In the genomic region with DNA sequence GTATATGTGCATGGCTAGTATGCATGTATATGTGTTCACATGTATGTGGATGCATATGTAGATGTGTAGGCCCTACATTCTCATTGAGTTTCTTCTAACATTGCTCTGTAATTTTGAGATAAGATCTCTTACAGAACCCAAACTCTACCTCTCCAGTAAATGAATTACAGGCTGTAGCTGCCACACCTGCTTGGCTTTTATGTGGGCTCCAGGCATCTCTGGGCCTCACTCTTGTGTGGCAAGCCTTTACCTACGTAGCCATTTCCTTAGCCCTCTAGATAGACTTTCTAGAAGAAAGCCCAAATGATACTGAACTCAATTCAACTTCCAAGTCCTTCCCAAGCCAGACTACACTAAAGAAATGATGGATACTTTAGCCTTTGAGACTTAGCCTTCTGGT, we compare ENCODE assay signal across 32 mouse cellular contexts. TPM values are rescaled to one million over a fixed set of nuclear protein-coding genes. Genes with fewer than 3 reads are reported as not detected.
A peak's percentile ranks its signal among the peaks of the same experiment; 100 is the strongest.
DNase-seq lines count a peak whose midpoint lies in the region; ATAC-seq and TF ChIP-seq lines count a peak whose summit lies in the region.
"Had no signal": no experiment of that assay in that cellular context is flagged by ENCODE, and none has a peak within 500 bp of the region (broad histone marks: within the 10 kb centered on the region; RNA-seq: fewer than 3 reads in every experiment).

No protein-coding gene starts in this region.

- no peak for DNase-seq in gastrocnemius, adult 2 months
- DNase-seq in gastrocnemius, adult 8-10 months (ENCODE audit: low spot score in 2 of 2), result no peak
- DNase-seq in T-cell, adult 2 months (ENCODE audit: low spot score), result peak; percentile 66
- DNase-seq in thymus, postnatal 25 days, result peak; percentile 59
- DNase-seq in embryo, embryonic 10 days (ENCODE audit: low spot score), result no peak
- DNase-seq in gastrocnemius, adult 18-20 months (ENCODE audit: low spot score), result no peak
- DNase-seq in spleen, postnatal 10 days (ENCODE audit: low spot score in 2 of 2), result no peak
- DNase-seq: adrenal gland, postnatal 14 days; cerebellum, adult 2 months; cerebellum, postnatal 25 days; embryo, embryonic 11 days; gastrocnemius, postnatal 14 days; heart, adult 18-20 months; heart, postnatal 10 days; liver; lung, postnatal 4 days; midbrain, embryonic 14.5 days; retina, postnatal 1 day; right cerebral cortex, postnatal 25 days had no signal

- H3K27ac ChIP-seq in gastrocnemius, adult 2 months, result 0 out of 2 replicates have a peak overlapping the region, but pooled peaks have one; percentile 1
- H3K27ac ChIP-seq: embryonic facial prominence, embryonic 13.5 days; forebrain, embryonic 12.5 days; hindbrain, embryonic 10.5 days; kidney, postnatal 0 days; limb, embryonic 10.5 days; liver, embryonic 15.5 days; lung, embryonic 15.5 days; neural tube, embryonic 12.5 days; stomach, embryonic 15.5 days had no signal

- ATAC-seq in neutrophil, adult 5-6 weeks (ENCODE audit: extremely low read depth, insufficient number of reproducible peaks, low FRiP score, poor library complexity, severe bottlenecking), result 0 out of 2 replicates have a peak, but pooled peaks have one; percentile 16
- ATAC-seq: Patski had no signal

- intact Hi-C loops in gastrocnemius, adult 2 months (cut with DNase I), result no loop called here

- no peak for TF ChIP-seq CTCF in gastrocnemius, adult 2 months (IDR thresholded peaks at IDR 0.05)

- no peak overlapping the region for H3K4me3 ChIP-seq in gastrocnemius, adult 2 months
- H3K4me3 ChIP-seq: embryonic facial prominence, embryonic 13.5 days; erythroblast, embryonic 14.5 days; forebrain, embryonic 12.5 days; heart, embryonic 12.5 days; hindbrain, embryonic 10.5 days; limb, embryonic 10.5 days; liver, embryonic 15.5 days; lung, embryonic 15.5 days; neural tube, embryonic 12.5 days; stomach, embryonic 15.5 days had no signal

RNA-seq across cellular contexts. Expression of a gene that starts 7.4 kb away (rescaled TPM):
- total RNA-seq in gastrocnemius, adult 2 months (2021), result 100 to 1,000 TPM; 344 to 471 TPM
- total RNA-seq in gastrocnemius, adult 8-10 months (2022), result 100 to 1,000 TPM; 395 to 460 (median 419) TPM
- 36.6 and 40.6 TPM in 2 replicates for total RNA-seq in neutrophil, adult 5-6 weeks (2017)
- 100 to 1,000 TPM; 379 to 427 TPM for total RNA-seq in gastrocnemius, adult 18-20 months (2021)

RNA-seq across cellular contexts. Expression of a gene that starts 28.6 kb away (rescaled TPM):
- 10 to 100 TPM; 18.0 to 21.3 TPM for total RNA-seq in gastrocnemius, adult 2 months (2021)
- 10 to 100 TPM; 14.6 to 19.9 (median 16.5) TPM for total RNA-seq in gastrocnemius, adult 8-10 months (2022)
- 33.9 and 37.0 TPM in 2 replicates for total RNA-seq in neutrophil, adult 5-6 weeks (2017)
- total RNA-seq in gastrocnemius, adult 18-20 months (2021), result 10 to 100 TPM; 16.7 to 18.4 TPM

Comparison
In these comparisons a context has a peak if more than half of its experiments do, and no peak if none do; other contexts are left out.
1. DNase-seq: peak in T-cell, adult 2 months (single experiment) and thymus, postnatal 25 days (single experiment); none in gastrocnemius, adult 2 months (single experiment), gastrocnemius, adult 8-10 months (0 of 2), embryo, embryonic 10 days (single experiment), gastrocnemius, adult 18-20 months (single experiment) and spleen, postnatal 10 days (0 of 2).